Mouse (Mus musculus) cerebellum, adult 2 months (tissue): ENCODE measurements at regions not wholly inside any gene's neighbourhood (a gene's known extent, or its start where the extent isn't known, plus 50 kb on each side); places are given as distances from the start of the nearest gene placed in this dataset.

Source experiments
- DNase-seq, 2 experiments: peaks; one replicate each; pipeline ENCODE4 v3.0.0; 2021
- H3K27ac ChIP-seq: fragments of 200-500 bp; 2 replicates; pipeline ENCODE4 v1.5.1; 2012; ENCODE audit warnings: low read length, control low read depth, inconsistent platforms; ENCODE audit not compliant: insufficient read depth
- H3K27me3 ChIP-seq: fragments of 200-500 bp; 2 replicates; pipeline ENCODE4 v1.6.1; 2012; ENCODE audit warnings: inconsistent platforms, mild to moderate bottlenecking, low read length, moderate library complexity; ENCODE audit not compliant: control insufficient read depth, insufficient read depth
- H3K4me1 ChIP-seq: fragments of 200-500 bp; 2 replicates; pipeline ENCODE4 v1.6.1; 2011; ENCODE audit warnings: low read length; ENCODE audit not compliant: control insufficient read depth, insufficient read depth
- H3K4me3 ChIP-seq: fragments of 200-500 bp; replicated peaks from 2 replicates; pipeline ENCODE3; 2011; ENCODE audit warnings: mild to moderate bottlenecking, low read depth, low read length, control low read depth; ENCODE audit not compliant: insufficient read depth
- CTCF ChIP-seq: fragments of 200-500 bp; IDR thresholded peaks from 2 replicates; pipeline ENCODE4 v1.5.1; 2011; ENCODE audit warnings: low read depth, mild to moderate bottlenecking, control low read depth, low read length, moderate library complexity, borderline replicate concordance; ENCODE audit not compliant: insufficient read depth
- POLR2A ChIP-seq: fragments of 200-500 bp; IDR thresholded peaks from 2 replicates; pipeline ENCODE4 v1.6.1; 2011; ENCODE audit warnings: low read length, control low read depth, borderline replicate concordance; ENCODE audit not compliant: insufficient read depth
- WGBS: fragments of 180-500 bp; shearing (Covaris S2); methylation state at CpG from one replicate; pipeline ENCODE4 v1.1.7; 2018; 5-methylcytosine and 5-hydroxymethylcytosine counted together

- 8% methylated on average over 3 of the region's 3 CpGs for WGBS
- no peak overlapping the region for H3K27ac ChIP-seq
- H3K4me1 ChIP-seq, result no peaks in the 10 kb centered on the region
- no peaks in the 10 kb centered on the region for H3K27me3 ChIP-seq
- DNase-seq, result no peak
- no peak overlapping the region for H3K4me3 ChIP-seq
- TF ChIP-seq POLR2A (no peak), CTCF (no peak)
Measured at GRCm38 (mm10) chr3:61418096-61418495, 52.3 kb upstream of the B430305J03Rik start.
